Mouse (Mus musculus): ENCODE results near the gene Acat3.

- TF ChIP-seq CTCF (IDR thresholded peaks at IDR 0.05; ENCODE audit: low read depth) = no peak
- peak; percentile 66; the same call in 1 of the 2 replicates for TF ChIP-seq EP300 (IDR thresholded peaks at IDR 0.05; ENCODE audit: low read depth)
These were observed 24.4 kb downstream of the Acat3 start, which contains the start of gene Mrpl18 for GRCm38 (mm10) chr17:12915881-12916583.

Measured in liver, postnatal 0 days (tissue).